Mouse (Mus musculus): ENCODE results near the gene Wdr54.

The Wdr54 gene

GRCm38 (mm10) chr6:83124851-83125312 is 31.3 kb downstream of the Wdr54 start:
- DNase-seq: peak; percentile 98

- no peak for DNase-seq
Observed at GRCm38 (mm10) chr6:83122961-83123360, 33.2 kb downstream of the Wdr54 start.

DNA sequence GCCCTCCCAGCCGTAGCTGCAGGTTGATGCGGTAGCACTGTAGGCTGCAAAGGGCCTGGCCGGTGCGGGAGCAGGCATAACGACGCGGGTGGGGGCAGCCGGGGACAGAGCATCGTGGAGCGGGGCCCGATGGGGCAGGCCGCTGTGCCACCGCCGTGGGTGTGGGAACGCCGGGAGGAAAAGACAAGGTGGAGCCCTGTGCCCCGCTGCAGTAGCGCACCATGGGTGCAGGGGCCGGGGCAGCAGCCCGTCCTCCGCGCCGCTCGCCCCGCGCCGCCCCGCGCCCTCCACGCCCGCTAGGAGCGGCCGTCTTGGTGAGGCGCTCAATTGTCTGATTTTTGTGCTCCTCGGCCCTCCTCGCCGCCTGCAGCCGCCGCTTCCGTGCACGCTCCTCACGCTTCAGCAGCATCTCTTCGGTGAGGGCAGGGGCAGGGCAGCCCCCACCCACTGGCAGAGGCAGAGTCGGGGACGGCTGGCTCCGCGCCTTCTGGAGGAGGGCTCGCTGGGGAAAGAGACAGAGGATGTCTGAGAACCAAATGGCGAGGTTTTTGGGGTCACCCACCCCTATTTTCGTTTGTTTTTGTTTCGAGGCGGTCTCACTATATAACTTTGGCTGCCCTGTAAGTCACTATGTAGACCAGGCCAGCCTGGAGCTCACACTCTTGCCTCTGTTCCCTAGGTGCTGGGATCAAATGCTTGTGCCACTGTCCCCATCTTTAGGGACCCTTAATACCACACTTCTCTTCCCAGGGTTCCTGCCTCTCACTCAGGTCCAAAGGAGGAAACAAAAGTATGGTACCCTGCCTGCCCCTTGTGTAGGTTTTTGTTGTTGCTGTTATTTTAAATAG is 34.1 kb downstream of the Wdr54 start:
- no peak for DNase-seq

GRCm38 (mm10) chr6:83120930-83121862 is 35.0 kb downstream of the Wdr54 start, which contains the start of gene Wbp1:
Gene Wbp1, minus strand, starts transcription at chr6:83121559.
- DNase-seq: peak; percentile 100

GRCm38 (mm10) chr6:83119734-83120051 is 36.5 kb downstream of the Wdr54 start:
- DNase-seq: no peak

- no peak for DNase-seq
Observed at GRCm38 (mm10) chr6:83118825-83119733, 37.1 kb downstream of the Wdr54 start.

GRCm38 (mm10) chr6:83118369-83118768 is 37.8 kb downstream of the Wdr54 start:
- DNase-seq: no peak

- DNase-seq: no peak
Observed at GRCm38 (mm10) chr6:83117616-83118015, 38.6 kb downstream of the Wdr54 start.

DNA sequence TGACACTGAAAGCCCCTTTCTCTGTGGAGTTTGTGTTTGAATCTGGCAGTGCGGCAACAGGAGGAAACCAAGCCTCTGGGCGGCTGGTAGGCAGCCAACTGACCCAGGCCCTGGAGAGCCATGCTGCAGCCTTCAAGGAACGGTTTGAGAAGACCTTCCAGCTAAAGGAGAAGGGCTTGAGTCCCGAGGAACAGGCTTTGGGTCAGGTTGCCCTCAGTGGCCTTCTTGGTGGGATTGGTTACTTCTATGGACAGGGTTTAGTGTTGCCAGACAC is 39.1 kb downstream of the Wdr54 start:
- no peak for DNase-seq

DNA sequence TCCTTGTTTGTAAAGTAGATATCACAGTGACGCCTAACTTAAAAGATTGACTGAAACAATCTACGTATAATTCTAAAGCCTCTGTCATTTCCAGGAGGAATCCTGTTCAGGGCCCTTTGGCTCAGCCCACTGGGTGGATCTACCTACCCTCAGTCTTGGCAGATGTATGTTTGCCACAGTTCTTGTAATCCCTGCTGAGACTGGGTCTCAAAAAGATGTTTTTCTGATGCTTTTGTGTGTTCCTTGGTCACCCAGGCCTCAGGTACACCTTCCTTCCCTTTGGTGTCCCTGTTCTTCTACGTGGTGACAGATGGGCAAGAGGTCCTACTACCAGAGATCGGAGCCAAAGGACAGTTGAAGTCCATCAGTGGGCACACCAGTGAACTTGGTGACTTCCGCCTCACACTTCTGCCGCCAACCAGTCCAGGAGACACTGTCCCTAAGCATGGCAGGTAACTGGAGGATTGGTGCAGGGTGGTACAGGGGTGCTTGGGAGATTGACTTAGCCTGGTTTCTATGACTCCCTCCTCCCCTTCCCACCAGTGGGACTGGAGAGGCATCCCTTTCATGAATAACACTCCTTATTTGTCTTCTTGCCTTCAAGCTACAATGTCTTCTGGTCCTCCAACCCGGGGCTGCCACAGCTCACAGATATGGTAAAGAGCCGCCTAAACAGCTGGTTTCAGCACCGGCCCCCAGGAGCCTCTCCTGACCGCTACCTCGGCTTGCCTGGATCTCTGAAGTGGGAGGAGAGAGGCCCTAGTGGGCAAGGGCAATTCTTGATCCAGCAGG is 39.6 kb downstream of the Wdr54 start:
- DNase-seq: no peak

GRCm38 (mm10) chr6:83115682-83116372 is 40.4 kb downstream of the Wdr54 start:
- DNase-seq: no peak

DNA sequence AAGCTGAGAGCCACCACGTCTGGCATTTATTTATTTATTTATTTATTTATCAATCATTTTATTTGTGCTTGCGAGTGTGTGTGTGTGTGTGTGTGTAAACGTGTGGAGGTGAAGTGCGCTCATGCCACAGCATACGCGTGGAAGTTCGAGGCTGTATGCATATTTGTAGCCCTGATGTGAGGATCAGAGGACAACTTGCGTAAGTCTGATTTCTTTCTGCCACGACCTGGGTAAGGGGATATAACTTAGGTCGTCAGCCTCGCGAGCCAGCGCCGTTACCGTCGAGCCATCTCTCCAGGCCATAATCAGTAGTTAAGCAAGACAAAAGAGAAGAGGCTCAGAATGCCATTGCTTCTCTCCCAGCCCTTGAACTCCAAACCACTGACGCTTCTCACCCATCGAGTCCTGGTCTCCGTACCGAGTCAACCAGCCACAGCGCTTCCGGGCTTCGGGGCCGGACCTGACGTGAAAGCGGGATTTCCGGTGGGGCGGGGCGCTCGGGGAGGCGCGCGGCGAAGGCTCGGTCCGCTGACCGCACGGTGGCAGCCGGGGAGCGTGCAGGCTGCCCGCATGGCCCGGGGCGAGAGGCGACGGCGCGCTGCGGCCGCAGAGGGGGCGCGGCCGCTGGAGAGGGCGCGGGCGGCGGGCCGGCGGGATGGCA is 41.1 kb downstream of the Wdr54 start, which contains the start of gene Mogs:
Mogs (plus strand) TSS at position 486 of the 661 bp plus-strand sequence.
- DNase-seq: peak; percentile 94

- no peak for DNase-seq
Observed at GRCm38 (mm10) chr6:83111510-83112136, 44.6 kb downstream of the Wdr54 start.

DNA sequence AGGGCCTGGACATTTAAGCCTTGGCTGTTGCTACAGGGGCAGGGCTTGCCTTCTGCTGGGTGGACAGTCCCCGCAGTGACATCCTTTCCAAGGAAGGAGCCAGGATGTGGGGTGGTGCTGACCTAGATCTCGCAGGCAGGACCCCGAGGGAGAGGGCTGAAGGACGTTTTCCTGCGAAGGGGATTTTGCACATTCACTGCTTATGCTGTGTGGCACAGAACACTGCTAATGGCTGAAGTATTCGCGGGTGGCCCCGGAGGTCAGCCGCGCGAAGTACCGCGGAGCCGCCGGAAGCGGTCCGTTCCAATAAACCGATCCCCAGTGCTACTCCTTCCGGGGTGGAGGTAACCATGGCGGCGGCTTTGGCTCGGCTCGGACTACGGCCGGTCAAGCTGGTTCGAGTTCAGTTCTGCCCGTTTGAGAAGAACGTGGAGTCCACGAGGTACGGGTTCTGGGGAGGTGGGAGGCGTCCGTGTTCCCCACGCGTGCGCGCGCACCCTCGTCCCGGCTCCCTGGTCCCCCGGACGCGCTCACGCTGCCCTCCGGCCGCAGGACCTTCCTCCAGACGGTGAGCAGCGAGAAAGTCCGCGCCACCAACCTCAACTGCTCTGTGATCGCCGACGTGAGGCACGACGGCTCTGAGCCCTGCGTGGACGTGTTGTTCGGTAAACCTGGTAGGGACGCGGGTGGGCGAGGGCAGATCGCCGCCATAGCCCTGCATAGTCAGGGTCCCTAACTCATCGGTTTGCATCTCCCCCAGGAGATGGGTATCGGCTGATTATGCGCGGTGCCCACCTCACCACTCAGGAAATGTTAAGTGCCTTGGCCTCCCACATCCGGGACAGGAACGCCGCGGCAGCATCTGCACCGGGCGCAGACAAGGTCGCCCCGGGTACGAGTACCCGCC is 47.2 kb downstream of the Wdr54 start, which contains the start of gene Mrpl53:
Mrpl53 (plus strand) TSS at position 279 of the 907 bp plus-strand sequence.
- peak; percentile 91 for DNase-seq

- peak; percentile 86 for DNase-seq
Observed at GRCm38 (mm10) chr6:83107566-83108400, 48.4 kb downstream of the Wdr54 start.

DNA sequence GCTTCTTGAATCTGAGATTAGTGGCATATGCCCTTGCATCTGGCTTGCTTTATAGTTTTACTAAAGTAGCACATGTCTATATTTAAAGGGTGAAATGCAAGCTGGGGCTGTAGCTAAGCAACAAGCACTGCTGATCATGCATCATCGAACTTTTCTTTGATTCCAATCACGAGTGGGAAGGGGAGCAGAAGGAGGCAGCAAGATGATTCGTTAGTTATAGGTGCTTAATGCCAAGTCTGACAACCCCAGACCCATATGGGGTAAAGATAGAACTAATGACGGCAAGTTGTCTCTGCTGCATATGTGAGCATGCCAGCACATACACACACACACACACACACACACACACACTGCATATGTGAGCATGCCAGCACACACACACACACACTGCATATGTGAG is 52.0 kb downstream of the Wdr54 start:
- no peak for DNase-seq

GRCm38 (mm10) chr6:83103130-83103650 is 53.0 kb downstream of the Wdr54 start:
- DNase-seq: no peak

Data from retina, postnatal 1 day (tissue).